8 mouse cellular contexts compared by ENCODE assay signal in the genomic region with DNA sequence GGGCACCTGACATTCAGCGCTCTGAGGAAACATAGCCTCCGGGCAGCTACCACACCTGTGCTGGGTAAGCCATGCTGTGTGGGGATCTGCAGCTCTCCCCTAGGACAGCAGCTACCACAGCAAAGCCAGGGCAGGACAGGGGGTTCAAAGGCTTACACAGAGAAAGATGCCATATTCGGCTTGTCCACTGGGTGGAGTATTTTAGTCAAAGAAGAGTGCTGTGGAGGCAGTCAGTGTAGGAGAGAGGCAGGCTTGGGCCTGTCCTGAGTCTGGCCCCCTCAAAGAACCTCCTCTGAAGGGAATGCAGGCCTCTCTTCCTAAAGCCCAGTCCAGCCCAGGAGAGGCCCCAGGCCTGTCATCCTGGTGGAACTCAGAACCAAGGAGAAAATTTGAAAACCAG. TPM values are rescaled to one million over a fixed set of nuclear protein-coding genes. Genes with fewer than 3 reads are reported as not detected.
DNase-seq lines count a peak whose midpoint lies in the region; ATAC-seq lines count a peak whose summit lies in the region.

No protein-coding gene starts in this region.

- H3K9ac ChIP-seq in liver, embryonic 12.5 days = no peak overlapping the region
- no peak overlapping the region for H3K9ac ChIP-seq in embryonic facial prominence, embryonic 11.5 days (replicated peaks; ENCODE audit: low read length)
- no peak overlapping the region for H3K9ac ChIP-seq in midbrain, embryonic 14.5 days (replicated peaks; ENCODE audit: low read length)
- no peak overlapping the region for H3K9ac ChIP-seq in stomach, embryonic 14.5 days (replicated peaks; ENCODE audit: low read depth, low read length)

- H3K27me3 ChIP-seq in liver, embryonic 12.5 days (replicated peaks) = peaks cover 23% of the 10 kb centered on the region
- no peaks in the 10 kb centered on the region for H3K27me3 ChIP-seq in embryonic facial prominence, embryonic 11.5 days (ENCODE audit: control insufficient read depth, insufficient read depth, low read length)
- H3K27me3 ChIP-seq in midbrain, embryonic 14.5 days (ENCODE audit: control insufficient read depth, insufficient read depth, low read length) = 0 out of 2 replicates have a peak, but pooled peaks cover 9% of the 10 kb centered on the region
- no peaks in the 10 kb centered on the region for H3K27me3 ChIP-seq in stomach, embryonic 14.5 days (ENCODE audit: control insufficient read depth, insufficient read depth, low read length)

- H3K4me2 ChIP-seq in liver, embryonic 12.5 days = no peak overlapping the region
- H3K4me2 ChIP-seq in embryonic facial prominence, embryonic 11.5 days (ENCODE audit: low read depth, low read length) = no peak overlapping the region
- no peak overlapping the region for H3K4me2 ChIP-seq in midbrain, embryonic 14.5 days (ENCODE audit: low read length)
- no peak overlapping the region for H3K4me2 ChIP-seq in stomach, embryonic 14.5 days (replicated peaks; ENCODE audit: low read depth, low read length)

- intact Hi-C loops in left cerebral cortex, postnatal 4 days (cut with DNase I) = loop anchor here (2.0 kb wide), 1 partner anchor 161 kb away; no protein-coding TSS in a partner anchor

- peak; percentile 53 for DNase-seq in liver
- DNase-seq in embryonic facial prominence, embryonic 11.5 days (ENCODE audit: low spot score) = peak; percentile 91
- peak; percentile 77 to 90 for DNase-seq in heart, adult 18-20 months
- peak; percentile 43 for DNase-seq in kidney, adult 11 months
- DNase-seq in left cerebral cortex, postnatal 4 days = peak; percentile 82
- peak; percentile 90 for DNase-seq in midbrain, embryonic 14.5 days

- 18% methylated on average over 3 of the region's 3 CpGs for WGBS in liver, embryonic 12.5 days (ENCODE audit: insufficient replicate concordance)
- WGBS in embryonic facial prominence, embryonic 11.5 days = 16% methylated on average over 3 of the region's 3 CpGs
- WGBS in midbrain, embryonic 14.5 days = 15% methylated on average over 3 of the region's 3 CpGs
- 17% methylated on average over 3 of the region's 3 CpGs for WGBS in stomach, embryonic 14.5 days

- no peaks in the 10 kb centered on the region for H3K36me3 ChIP-seq in liver, embryonic 12.5 days
- no peaks in the 10 kb centered on the region for H3K36me3 ChIP-seq in embryonic facial prominence, embryonic 11.5 days (replicated peaks; ENCODE audit: control insufficient read depth, insufficient read depth, low read depth, low read length)
- H3K36me3 ChIP-seq in midbrain, embryonic 14.5 days (ENCODE audit: control insufficient read depth, insufficient read depth, low read length) = no peaks in the 10 kb centered on the region
- H3K36me3 ChIP-seq in stomach, embryonic 14.5 days (ENCODE audit: control insufficient read depth, insufficient read depth, low read length) = no peaks in the 10 kb centered on the region

- H3K9me3 ChIP-seq in liver, embryonic 12.5 days (replicated peaks) = no peaks in the 10 kb centered on the region
- H3K9me3 ChIP-seq in embryonic facial prominence, embryonic 11.5 days (replicated peaks; ENCODE audit: control insufficient read depth, low read length) = no peaks in the 10 kb centered on the region
- H3K9me3 ChIP-seq in midbrain, embryonic 14.5 days (ENCODE audit: control insufficient read depth, low read length) = no peaks in the 10 kb centered on the region
- no peaks in the 10 kb centered on the region for H3K9me3 ChIP-seq in stomach, embryonic 14.5 days (ENCODE audit: control insufficient read depth, low read depth, low read length)

- no peak overlapping the region for H3K4me3 ChIP-seq in liver, embryonic 12.5 days
- H3K4me3 ChIP-seq in embryonic facial prominence, embryonic 11.5 days (ENCODE audit: low read depth, low read length) = no peak overlapping the region
- no peak overlapping the region for H3K4me3 ChIP-seq in midbrain, embryonic 14.5 days (replicated peaks; ENCODE audit: low read depth, low read length)
- no peak overlapping the region for H3K4me3 ChIP-seq in stomach, embryonic 14.5 days (ENCODE audit: low read depth, low read length)

- 0 out of 2 replicates have a peak, but pooled peaks cover 5% of the 10 kb centered on the region for H3K4me1 ChIP-seq in liver, embryonic 12.5 days
- H3K4me1 ChIP-seq in embryonic facial prominence, embryonic 11.5 days (ENCODE audit: control insufficient read depth, insufficient read depth, low read length) = no peaks in the 10 kb centered on the region
- H3K4me1 ChIP-seq in midbrain, embryonic 14.5 days (ENCODE audit: control insufficient read depth, insufficient read depth, low read length) = peaks cover 7% of the 10 kb centered on the region; the same call in 1 of the 2 replicates
- H3K4me1 ChIP-seq in stomach, embryonic 14.5 days (ENCODE audit: control insufficient read depth, insufficient read depth, low read length) = no peaks in the 10 kb centered on the region

- no peak for ATAC-seq in liver, embryonic 12.5 days
- peak; percentile 85 for ATAC-seq in embryonic facial prominence, embryonic 11.5 days (replicated peaks; ENCODE audit: insufficient number of reproducible peaks, low FRiP score, low TSS enrichment, low read depth)
- ATAC-seq in midbrain, embryonic 14.5 days (ENCODE audit: low FRiP score, low TSS enrichment) = peak; percentile 78
- ATAC-seq in stomach, embryonic 14.5 days (ENCODE audit: insufficient number of reproducible peaks, insufficient read depth, low FRiP score, low read depth) = peak; percentile 79; the same call in 1 of the 2 replicates

- H3K27ac ChIP-seq in liver, embryonic 12.5 days = no peak overlapping the region
- no peak overlapping the region for H3K27ac ChIP-seq in embryonic facial prominence, embryonic 11.5 days (replicated peaks; ENCODE audit: low read depth, low read length)
- no peak overlapping the region for H3K27ac ChIP-seq in midbrain, embryonic 14.5 days (replicated peaks; ENCODE audit: low read depth, low read length)
- no peak overlapping the region for H3K27ac ChIP-seq in stomach, embryonic 14.5 days (ENCODE audit: low read length)

RNA-seq across cellular contexts. Expression of gene Casq2, which starts 4.4 kb away (rescaled TPM):
- polyA plus RNA-seq in liver, embryonic 12.5 days (2016; fragmentation: Nextera tagmentation; extraction: Ambion mirVana) = 0.60 and 0.98 TPM in 2 replicates
- polyA plus RNA-seq in embryonic facial prominence, embryonic 11.5 days (2014; fragmentation: Nextera tagmentation; extraction: Ambion mirVana) = 0.99 and 2.3 TPM in 2 replicates
- 100 to 1,000 TPM; 895 to 982 TPM for total RNA-seq in heart, adult 18-20 months (2021)
- under 1 TPM; 0.44 to 0.89 TPM for total RNA-seq in left cerebral cortex, postnatal 4 days (2021)
- polyA plus RNA-seq in midbrain, embryonic 14.5 days (2014; fragmentation: Nextera tagmentation; extraction: Ambion mirVana) = 0.16 and 0.26 TPM in 2 replicates
- polyA plus RNA-seq in stomach, embryonic 14.5 days (2014; fragmentation: Nextera tagmentation; extraction: Ambion mirVana) = 0.65 and 0.67 TPM in 2 replicates
